Mouse (Mus musculus) brain, embryonic 14.5 days (tissue): ENCODE measurements at regions not wholly inside any gene's neighbourhood (a gene's known extent, or its start where the extent isn't known, plus 50 kb on each side); places are given as distances from the start of the nearest gene placed in this dataset.

Experiments used
- CTCF ChIP-seq: fragments of 200-500 bp; IDR thresholded peaks from 2 replicates; pipeline ENCODE4 v1.5.1; 2012; ENCODE audit warnings: inconsistent platforms, mild to moderate bottlenecking, moderate library complexity, borderline replicate concordance; ENCODE audit not compliant: insufficient read depth, insufficient read length; ENCODE audit errors: extremely low read depth
- POLR2A ChIP-seq: fragments of 200-500 bp; IDR thresholded peaks from 2 replicates; pipeline ENCODE4 v1.6.1; 2012; ENCODE audit warnings: mild to moderate bottlenecking, inconsistent platforms, borderline replicate concordance; ENCODE audit not compliant: poor library complexity, insufficient read depth, insufficient read length, severe bottlenecking; ENCODE audit errors: extremely low read depth

DNA sequence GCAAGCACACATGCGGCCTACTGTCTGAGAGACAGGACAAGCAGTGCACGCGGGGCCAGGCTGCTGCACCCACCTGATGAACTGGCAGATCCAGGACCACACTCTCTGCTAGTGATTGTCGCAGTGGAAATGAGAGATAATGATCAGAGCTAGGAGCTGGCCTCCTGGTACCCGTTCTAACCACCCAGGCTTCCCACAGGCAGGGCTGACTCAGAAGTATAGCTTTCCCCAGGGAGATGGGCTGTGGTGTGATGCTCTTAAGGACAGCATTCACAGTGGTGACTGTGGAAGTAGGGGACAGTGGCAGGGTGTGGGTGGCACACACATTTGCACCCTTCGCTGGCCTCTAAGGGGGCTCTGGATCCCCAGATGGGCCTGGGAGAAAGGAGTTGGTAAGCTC is 128.0 kb downstream of the Kif26a start:
- TF ChIP-seq CTCF (no peak), POLR2A (no peak)
